Mouse (Mus musculus): ENCODE data around the gene Vmac. TPM values are rescaled to one million over a fixed set of nuclear protein-coding genes. Genes with fewer than 3 reads are reported as not detected.

Vmac gene
- polyA plus RNA-seq, 1 experiment from 2014 or later, result 16.5 TPM

Other genes starting within 250 kb of the Vmac start
- 113 and 126 TPM in 2 replicates for gene Ptprs, start 241.5 kb downstream of the Vmac start, polyA plus RNA-seq (2016; fragmentation: Nextera tagmentation; extraction: Ambion mirVana)
- not detected in 2 replicates for gene Znrf4, start 205.6 kb downstream of the Vmac start, polyA plus RNA-seq (2016; fragmentation: Nextera tagmentation; extraction: Ambion mirVana)
- 1.0 and 1.6 TPM in 2 replicates for gene Gm20219, start 163.6 kb downstream of the Vmac start, polyA plus RNA-seq (2016; fragmentation: Nextera tagmentation; extraction: Ambion mirVana)
- gene Safb2, start 133.4 kb downstream of the Vmac start, polyA plus RNA-seq (2016; fragmentation: Nextera tagmentation; extraction: Ambion mirVana), result 103 and 113 TPM in 2 replicates
- 151 and 156 TPM in 2 replicates for gene Safb, start 133.2 kb downstream of the Vmac start, polyA plus RNA-seq (2016; fragmentation: Nextera tagmentation; extraction: Ambion mirVana)
- 211 and 216 TPM in 2 replicates for gene 2410015M20Rik, start 108.3 kb downstream of the Vmac start, polyA plus RNA-seq (2016; fragmentation: Nextera tagmentation; extraction: Ambion mirVana)
- 1,768 and 1,771 TPM in 2 replicates for gene Rpl36, start 104.6 kb downstream of the Vmac start, polyA plus RNA-seq (2016; fragmentation: Nextera tagmentation; extraction: Ambion mirVana)
- 65.1 and 67.0 TPM in 2 replicates for gene Lonp1, start 91.1 kb downstream of the Vmac start, polyA plus RNA-seq (2016; fragmentation: Nextera tagmentation; extraction: Ambion mirVana)
- 0.92 and 1.3 TPM in 2 replicates for gene Catsperd, start 89.9 kb downstream of the Vmac start, polyA plus RNA-seq (2016; fragmentation: Nextera tagmentation; extraction: Ambion mirVana)
- 110 and 116 TPM in 2 replicates for gene Ranbp3, start 44.7 kb downstream of the Vmac start, polyA plus RNA-seq (2016; fragmentation: Nextera tagmentation; extraction: Ambion mirVana)
- 410 and 419 TPM in 2 replicates for gene Ndufa11, start 255 bp downstream of the Vmac start, polyA plus RNA-seq (2016; fragmentation: Nextera tagmentation; extraction: Ambion mirVana)
- gene Nrtn, start 39.5 kb upstream of the Vmac start, polyA plus RNA-seq (2016; fragmentation: Nextera tagmentation; extraction: Ambion mirVana), result 18.9 and 19.6 TPM in 2 replicates
- gene Dus3l, start 46.7 kb upstream of the Vmac start, polyA plus RNA-seq (2016; fragmentation: Nextera tagmentation; extraction: Ambion mirVana), result 42.0 and 46.7 TPM in 2 replicates
- 0.69 and 1.3 TPM in 2 replicates for gene Prr22, start 52.2 kb upstream of the Vmac start, polyA plus RNA-seq (2016; fragmentation: Nextera tagmentation; extraction: Ambion mirVana)
- gene Rfx2, start 113.0 kb upstream of the Vmac start, polyA plus RNA-seq (2016; fragmentation: Nextera tagmentation; extraction: Ambion mirVana), result 3.6 and 4.1 TPM in 2 replicates
- not detected in 2 replicates for gene Acsbg2, start 156.4 kb upstream of the Vmac start, polyA plus RNA-seq (2016; fragmentation: Nextera tagmentation; extraction: Ambion mirVana)
- gene 1700061G19Rik, start 157.5 kb upstream of the Vmac start, polyA plus RNA-seq (2016; fragmentation: Nextera tagmentation; extraction: Ambion mirVana), result 0.26 and 0.52 TPM in 2 replicates
- gene Mllt1, start 217.4 kb upstream of the Vmac start, polyA plus RNA-seq (2016; fragmentation: Nextera tagmentation; extraction: Ambion mirVana), result 93.0 and 97.1 TPM in 2 replicates

Data from limb, embryonic 12.5 days (tissue).